Mouse (Mus musculus): ENCODE data around the gene Krtap1-4.
A peak's percentile ranks its signal among the peaks of the same experiment; 100 is the strongest.
"Not testable (repeated sequence)": the region's sequence is repeated elsewhere in the genome, so short reads cannot be mapped to it uniquely, and the experiment has no call there.

Gene Krtap1-4

DNA sequence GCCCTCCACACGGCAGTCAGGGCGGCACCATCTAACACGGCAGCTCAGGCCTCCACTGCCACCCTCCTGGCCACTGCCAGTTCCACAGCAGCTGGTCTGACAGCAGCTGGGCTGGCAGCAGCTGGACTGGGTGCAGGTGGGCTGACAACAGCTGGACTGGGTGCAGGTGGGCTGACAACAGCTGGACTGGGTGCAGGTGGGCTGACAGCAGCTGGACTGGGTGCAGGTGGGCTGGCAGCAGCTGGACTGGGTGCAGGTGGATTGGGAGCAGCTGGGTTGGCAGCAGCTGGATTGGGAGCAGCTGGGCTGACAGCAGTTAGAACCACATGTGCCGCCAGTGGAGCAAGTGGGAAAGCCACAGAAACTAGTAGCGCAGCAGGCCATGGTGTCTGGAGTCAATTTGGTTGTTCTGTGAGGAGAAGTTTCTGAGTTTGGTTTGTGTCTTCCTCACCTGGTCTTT lies at the start of gene Krtap1-4:
Krtap1-4 (minus strand) TSS at position 410 of the 460 bp plus-strand sequence.
- no peak for DNase-seq (ENCODE audit: low read depth, low spot score)

DNA sequence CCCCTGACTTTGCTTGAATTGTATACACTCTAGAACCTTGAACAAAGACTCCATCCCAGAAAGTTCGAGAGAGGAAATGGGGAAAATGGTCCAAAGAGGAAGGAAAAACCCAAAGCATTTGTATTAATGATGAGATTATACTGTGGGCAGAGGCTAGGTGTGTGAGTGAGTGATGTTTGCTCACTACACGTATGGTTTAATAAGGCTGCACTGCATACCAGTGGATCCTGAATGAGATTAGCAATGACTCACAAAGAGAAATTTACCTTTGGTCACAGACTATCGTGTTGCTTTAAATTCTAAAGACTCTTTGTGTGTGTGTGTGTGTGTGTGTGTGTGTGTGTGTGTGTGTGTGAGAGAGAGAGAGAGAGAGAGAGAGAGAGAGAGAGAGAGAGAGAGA lies 47.4 kb upstream of the Krtap1-4 start:
- DNase-seq (ENCODE audit: low read depth, low spot score), result no peak

- DNase-seq (ENCODE audit: low read depth, low spot score), result no peak
These were observed 44.7 kb upstream of the Krtap1-4 start, which contains the start of gene Krtap4-1 for GRCm38 (mm10) chr11:99628138-99628537. Gene Krtap4-1, minus strand, starts transcription at chr11:99628238.

DNA sequence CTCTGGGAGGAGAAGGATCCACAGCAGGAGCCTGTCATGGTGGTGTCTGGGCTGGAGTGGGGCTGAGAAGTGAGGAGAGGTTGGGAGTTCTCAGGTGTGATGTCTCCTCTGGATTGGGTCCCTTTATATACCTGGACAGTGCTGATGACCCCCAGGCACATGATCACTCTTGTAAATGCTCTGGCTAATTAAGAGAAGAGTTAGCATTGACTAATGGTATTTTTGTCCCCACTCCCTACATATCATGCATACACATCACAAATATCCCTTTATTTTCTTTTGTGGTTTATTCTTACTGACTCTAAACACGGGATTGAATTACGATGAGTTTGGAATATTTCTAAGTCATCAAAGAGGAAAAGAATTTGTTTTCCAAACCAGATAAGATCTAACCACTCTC lies 36.9 kb upstream of the Krtap1-4 start, which contains the start of gene Gm11562:
Gm11562 (minus strand) TSS at position 101 of the 400 bp plus-strand sequence.
- no peak for DNase-seq (ENCODE audit: low read depth, low spot score)

DNA sequence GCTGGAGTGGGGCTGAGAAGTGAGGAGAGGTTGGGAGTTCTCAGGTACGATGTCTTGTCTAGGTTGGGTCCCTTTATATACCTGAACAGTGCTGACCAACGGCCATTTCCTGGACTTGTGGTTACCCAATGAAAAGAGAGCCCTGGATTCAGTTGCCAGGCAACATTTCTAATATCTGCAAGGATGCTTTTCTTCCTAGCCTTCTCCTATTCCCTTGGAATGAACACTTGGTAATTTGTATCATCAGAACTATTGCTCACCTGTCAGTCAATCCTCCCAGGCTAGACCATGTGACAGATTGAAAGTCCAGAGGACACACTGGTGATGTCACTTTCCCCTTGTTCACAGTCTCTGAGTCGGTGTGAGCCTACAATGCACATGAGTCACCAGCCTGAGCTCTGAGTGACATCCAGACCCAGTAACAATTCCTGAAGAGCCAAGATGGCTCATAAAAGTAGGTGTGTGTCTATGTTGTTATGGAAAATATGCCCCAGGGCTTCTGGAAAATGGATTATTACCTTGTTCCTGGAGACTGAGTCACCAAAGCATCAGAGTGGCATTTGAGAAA lies 31.4 kb upstream of the Krtap1-4 start, which contains the start of gene Krtap2-4:
Krtap2-4 (minus strand) TSS at position 51 of the 568 bp plus-strand sequence.
- DNase-seq (ENCODE audit: low read depth, low spot score), result no peak

DNA sequence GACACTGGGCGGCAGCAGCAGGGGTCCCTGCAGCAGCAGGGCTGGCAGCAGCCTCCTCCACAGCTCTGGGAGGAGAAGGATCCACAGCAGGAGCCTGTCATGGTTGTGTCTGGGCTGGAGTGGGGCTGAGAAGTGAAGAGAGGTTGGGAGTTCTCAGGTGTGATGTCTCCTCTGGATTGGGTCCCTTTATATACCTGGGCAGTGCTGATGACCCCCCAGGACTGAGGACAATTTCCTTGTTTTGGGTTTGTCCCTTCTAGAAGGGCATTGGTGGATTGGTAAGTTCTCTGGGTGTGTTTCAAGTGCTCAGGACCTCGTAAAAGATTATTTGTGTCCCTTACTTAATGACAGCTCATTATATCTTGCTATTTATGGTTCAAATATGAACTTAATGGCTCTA lies 26.6 kb upstream of the Krtap1-4 start, which contains the start of gene Gm11937:
Gm11937 (minus strand) TSS at position 101 of the 400 bp plus-strand sequence.
- not testable (repeated sequence) for DNase-seq (ENCODE audit: low read depth, low spot score)

GRCm38 (mm10) chr11:99609126-99609525 lies 25.7 kb upstream of the Krtap1-4 start:
- DNase-seq (ENCODE audit: low read depth, low spot score), result no peak

- not testable (repeated sequence) for DNase-seq (ENCODE audit: low read depth, low spot score)
These were observed 19.8 kb upstream of the Krtap1-4 start, which contains the start of gene Gm11938 for GRCm38 (mm10) chr11:99603208-99603607. Gene Gm11938, minus strand, starts transcription at chr11:99603308.

DNA sequence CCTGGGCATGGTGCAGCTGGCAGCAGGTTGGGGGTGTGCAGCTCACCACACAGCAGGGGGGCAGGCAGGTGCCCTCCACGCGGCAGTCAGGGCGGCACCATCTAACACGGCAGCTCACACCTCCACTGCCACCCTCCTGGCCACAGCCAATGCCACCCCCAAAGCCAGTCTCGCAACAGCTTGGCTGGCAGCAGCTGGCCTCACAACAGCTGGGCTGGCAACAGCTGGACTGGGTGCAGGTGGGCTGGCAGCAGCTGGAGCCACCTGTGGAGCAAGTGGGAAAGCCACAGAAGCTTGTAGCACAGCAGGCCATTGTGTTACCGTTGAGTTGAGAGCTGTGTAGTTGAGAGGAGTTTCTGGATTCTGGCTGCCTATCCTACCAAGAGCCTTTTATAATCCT lies 14.3 kb upstream of the Krtap1-4 start, which contains the start of gene Krtap9-3:
Krtap9-3 (minus strand) TSS at position 364 of the 400 bp plus-strand sequence.
- not testable (repeated sequence) for DNase-seq (ENCODE audit: low read depth, low spot score)

DNA sequence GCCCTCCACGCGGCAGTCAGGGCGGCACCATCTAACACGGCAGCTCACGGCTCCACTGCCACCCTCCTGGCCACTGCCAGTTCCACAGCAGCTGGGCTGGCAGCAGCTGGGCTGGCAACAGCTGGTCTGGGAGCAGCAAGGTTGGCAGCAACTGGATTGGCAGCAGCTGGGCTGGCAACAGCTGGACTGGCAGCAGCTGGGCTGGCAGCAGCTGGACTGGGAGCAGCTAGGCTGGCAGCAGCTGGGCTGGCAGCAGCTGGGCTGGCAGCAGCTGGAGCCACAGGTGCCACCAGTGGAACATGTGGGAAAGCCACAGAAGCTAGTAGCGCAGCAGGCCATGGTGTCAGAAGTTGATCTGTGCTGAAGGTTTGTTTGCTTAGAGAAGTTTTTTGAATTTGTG lies 7.5 kb upstream of the Krtap1-4 start, which contains the start of gene Krtap1-3:
Krtap1-3 (minus strand) TSS at position 359 of the 400 bp plus-strand sequence.
- DNase-seq (ENCODE audit: low read depth, low spot score), result no peak

DNA sequence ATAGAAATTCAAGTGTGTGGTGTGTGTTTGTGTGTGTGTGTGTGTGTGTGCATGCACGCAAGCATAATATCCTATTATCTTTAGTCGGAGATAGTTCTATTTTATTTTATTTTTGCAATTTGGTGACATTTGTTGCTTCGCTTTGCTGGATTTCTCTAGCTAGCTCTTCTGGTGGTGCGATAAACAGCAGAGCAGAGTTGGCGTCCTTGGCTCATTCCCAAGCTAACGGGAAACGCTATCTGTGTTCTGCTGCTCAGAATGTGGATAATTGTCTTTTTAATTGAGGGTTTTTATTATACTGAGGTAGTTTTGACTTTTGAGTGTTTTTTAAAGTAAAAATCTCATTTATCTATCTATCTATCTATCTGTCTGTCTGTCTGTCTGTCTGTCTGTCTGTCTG lies 1.6 kb upstream of the Krtap1-4 start:
- no peak for DNase-seq (ENCODE audit: low read depth, low spot score)

GRCm38 (mm10) chr11:99581564-99581963 lies 1.9 kb downstream of the Krtap1-4 start:
- no peak for DNase-seq (ENCODE audit: low read depth, low spot score)

GRCm38 (mm10) chr11:99581051-99581450 lies 2.4 kb downstream of the Krtap1-4 start:
- DNase-seq (ENCODE audit: low read depth, low spot score), result no peak

DNA sequence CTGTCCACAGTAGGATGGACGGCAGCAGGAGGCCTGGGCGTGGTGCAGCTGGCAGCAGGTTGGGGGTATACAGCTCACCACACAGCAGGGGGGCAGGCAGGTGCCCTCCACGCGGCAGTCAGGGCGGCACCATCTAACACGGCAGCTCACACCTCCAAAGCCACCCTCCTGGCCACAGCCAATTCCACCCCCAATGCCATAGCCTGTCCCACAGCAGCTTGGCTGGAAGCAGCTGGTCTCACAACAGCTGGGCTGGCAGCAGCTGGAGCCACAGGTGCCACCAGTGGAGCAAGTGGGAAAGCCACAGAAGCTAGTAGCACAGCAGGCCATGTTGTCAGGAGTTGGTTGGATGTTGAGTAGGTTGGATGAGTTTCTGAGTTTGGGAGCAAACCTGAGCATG lies 2.8 kb downstream of the Krtap1-4 start, which contains the start of gene Krtap1-5:
Krtap1-5 (minus strand) TSS at position 381 of the 400 bp plus-strand sequence.
- DNase-seq (ENCODE audit: low read depth, low spot score), result no peak

DNA sequence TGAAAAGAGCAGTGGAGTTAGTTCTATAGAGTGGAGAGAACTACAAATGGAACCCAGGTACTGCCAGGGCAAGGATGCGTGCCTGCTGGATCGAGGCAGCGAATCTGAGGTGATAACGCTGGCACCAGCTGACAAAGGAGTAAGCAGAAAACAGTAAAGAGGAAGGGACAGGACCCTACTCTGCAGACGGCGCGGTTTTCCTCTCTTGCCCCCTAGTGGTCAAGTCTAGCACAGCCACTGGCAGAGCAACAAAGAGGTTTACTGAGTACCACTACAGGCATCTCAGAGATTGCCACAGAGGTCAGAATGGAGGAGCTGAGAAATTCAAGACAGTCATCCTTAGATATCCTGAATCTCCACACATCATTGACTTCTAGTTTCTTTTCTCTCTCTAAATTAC lies 9.3 kb downstream of the Krtap1-4 start:
- peak; percentile 5 for DNase-seq (ENCODE audit: low read depth, low spot score)

- DNase-seq (ENCODE audit: low read depth, low spot score), result no peak
These were observed 10.3 kb downstream of the Krtap1-4 start for GRCm38 (mm10) chr11:99573164-99573563.

DNA sequence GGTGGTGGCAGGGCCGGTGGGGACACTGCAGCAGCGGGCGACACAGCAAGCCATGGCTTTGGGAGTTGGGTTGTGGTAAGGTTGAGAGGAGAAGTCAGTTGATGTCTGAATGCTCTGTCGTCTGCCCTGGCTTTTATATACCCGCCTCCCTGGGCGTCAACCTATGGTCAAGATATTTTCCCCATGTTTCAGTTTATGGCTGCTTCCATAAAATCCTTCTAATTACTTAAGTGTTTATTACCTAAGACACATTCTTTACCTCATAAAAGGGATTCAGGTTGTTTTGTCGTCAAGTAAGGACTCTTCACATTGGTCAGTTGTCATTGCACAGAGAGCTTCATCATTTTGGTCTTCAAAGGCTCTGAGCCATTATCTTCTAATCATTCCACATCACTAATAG lies 16.9 kb downstream of the Krtap1-4 start, which contains the start of gene Krtap3-1:
Krtap3-1 (minus strand) TSS at position 101 of the 400 bp plus-strand sequence.
- no peak for DNase-seq (ENCODE audit: low read depth, low spot score)

- DNase-seq (ENCODE audit: low read depth, low spot score), result no peak
These were observed 20.9 kb downstream of the Krtap1-4 start for GRCm38 (mm10) chr11:99562580-99562979.

- no peak for DNase-seq (ENCODE audit: low read depth, low spot score)
These were observed 24.1 kb downstream of the Krtap1-4 start, which contains the start of gene Gm11939 for GRCm38 (mm10) chr11:99559366-99559765. Gene Gm11939, minus strand, starts transcription at chr11:99559466.

GRCm38 (mm10) chr11:99557976-99558745 lies 25.3 kb downstream of the Krtap1-4 start:
- DNase-seq (ENCODE audit: low read depth, low spot score), result no peak

DNA sequence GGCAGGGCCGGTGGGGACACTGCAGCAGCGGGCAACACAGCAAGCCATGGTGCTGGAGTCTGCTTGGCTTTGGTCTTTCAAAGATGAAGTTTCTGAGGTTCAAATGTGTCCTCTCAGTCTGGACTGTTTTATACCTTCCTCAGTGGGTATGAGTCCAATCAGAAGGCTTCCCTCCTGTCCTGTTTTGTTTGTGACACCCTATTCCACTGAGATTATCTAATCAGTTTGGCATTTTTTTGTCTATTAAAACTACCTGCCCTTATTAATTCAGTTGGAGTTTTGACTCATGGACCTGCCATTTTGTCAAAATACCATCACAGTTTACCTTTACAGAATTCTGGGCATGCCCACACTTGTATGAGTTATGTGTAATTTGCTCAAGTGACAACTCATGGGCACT lies 26.7 kb downstream of the Krtap1-4 start, which contains the start of gene Krtap3-2:
Krtap3-2 (minus strand) TSS at position 101 of the 400 bp plus-strand sequence.
- DNase-seq (ENCODE audit: low read depth, low spot score), result no peak

GRCm38 (mm10) chr11:99556195-99556594 lies 27.3 kb downstream of the Krtap1-4 start:
- no peak for DNase-seq (ENCODE audit: low read depth, low spot score)
